ENCODE assay signal across 21 mouse cellular contexts in the genomic region with DNA sequence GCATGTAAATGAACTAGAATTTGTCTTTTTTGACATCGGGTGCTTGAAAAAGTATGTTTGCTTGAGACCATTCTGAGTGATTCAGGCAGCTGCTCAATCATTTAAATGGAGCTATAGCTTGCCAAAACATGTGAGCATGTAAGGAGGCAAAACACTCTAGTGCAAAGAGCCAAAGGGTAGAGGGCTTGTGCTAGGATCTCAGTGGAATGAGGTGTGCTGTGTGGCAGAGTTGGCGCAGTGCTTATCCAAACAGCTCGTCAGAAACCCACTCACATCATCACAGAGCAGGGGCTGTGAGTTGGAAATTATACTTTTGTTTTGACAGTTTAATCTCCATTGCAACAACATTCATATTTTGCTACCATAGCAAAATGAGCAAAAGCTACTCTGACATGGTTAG. TPM values are rescaled to one million over a fixed set of nuclear protein-coding genes. Genes with fewer than 3 reads are reported as not detected.
"Had no signal": no experiment of that assay in that cellular context is flagged by ENCODE, and none has a peak within 500 bp of the region (broad histone marks: within the 10 kb centered on the region; RNA-seq: fewer than 3 reads in every experiment).

No protein-coding gene starts in this region.

- H3K9ac ChIP-seq: liver, embryonic 13.5 days; liver, embryonic 15.5 days; liver, postnatal 0 days; midbrain, embryonic 12.5 days; neural tube, embryonic 13.5 days; neural tube, embryonic 15.5 days had no signal

- H3K27ac ChIP-seq: liver, embryonic 13.5 days; liver, embryonic 15.5 days; macrophage; midbrain, embryonic 10.5 days; midbrain, embryonic 12.5 days; neural tube, embryonic 13.5 days; neural tube, embryonic 15.5 days had no signal

- H3K4me1 ChIP-seq: liver, embryonic 13.5 days; liver, embryonic 15.5 days; midbrain, embryonic 10.5 days; midbrain, embryonic 12.5 days; neural tube, embryonic 13.5 days; neural tube, embryonic 15.5 days had no signal

- H3K36me3 ChIP-seq: liver, embryonic 13.5 days; liver, embryonic 15.5 days; midbrain, embryonic 10.5 days; midbrain, embryonic 12.5 days; neural tube, embryonic 13.5 days; neural tube, embryonic 15.5 days had no signal

- H3K9me3 ChIP-seq: liver, embryonic 13.5 days; liver, embryonic 15.5 days; midbrain, embryonic 10.5 days; midbrain, embryonic 12.5 days; neural tube, embryonic 13.5 days; neural tube, embryonic 15.5 days had no signal

- ATAC-seq: liver, postnatal 0 days; midbrain, embryonic 16.5 days had no signal

- H3K4me3 ChIP-seq: liver, embryonic 13.5 days; liver, embryonic 15.5 days; midbrain, embryonic 10.5 days; midbrain, embryonic 12.5 days; myocyte; neural tube, embryonic 13.5 days; neural tube, embryonic 15.5 days had no signal

- H3K4me2 ChIP-seq: liver, embryonic 11.5 days; liver, embryonic 13.5 days; liver, embryonic 15.5 days; midbrain, embryonic 12.5 days; neural tube, embryonic 13.5 days; neural tube, embryonic 15.5 days had no signal

- DNase-seq: liver, embryonic 13.5 days; liver, postnatal 0 days; lung, postnatal 14 days; midbrain, embryonic 14.5 days; retina, postnatal 1 day; right cerebral cortex, adult 18-20 months; right cerebral cortex, postnatal 25 days; right cerebral cortex, postnatal 4 days; spleen, adult 18-20 months; thymus, adult 18-20 months; thymus, postnatal 14 days; thymus, postnatal 36 days had no signal

- H3K27me3 ChIP-seq: liver, embryonic 13.5 days; liver, embryonic 15.5 days; midbrain, embryonic 12.5 days; neural tube, embryonic 13.5 days; neural tube, embryonic 15.5 days had no signal

RNA-seq across cellular contexts. Expression of gene Cacnb2, which starts 13.5 kb away (rescaled TPM):
- polyA plus RNA-seq: macrophage had no signal
